Mouse (Mus musculus) heart, postnatal 0 days (tissue): ENCODE results near the gene Ephb2. TPM values are rescaled to one million over a fixed set of nuclear protein-coding genes. Genes with fewer than 3 reads are reported as not detected.

ENCODE experiments used
- ATAC-seq: fragments of 200-750 bp; cut with Nextera tagmentation; 2 replicates; pipeline ENCODE4 v1.8.0; 2017; ENCODE audit warnings: low read depth, moderate number of reproducible peaks, moderate library complexity; ENCODE audit not compliant: insufficient read depth
- DNase-seq: peaks from one replicate; pipeline ENCODE4 v3.0.0-alpha.2; 2016; ENCODE audit warnings: low spot score
- H3K27ac ChIP-seq: fragments of 300-500 bp; sonication (generic); 2 replicates; pipeline ENCODE4 v1.5.1; 2014; ENCODE audit warnings: low read depth, mild to moderate bottlenecking
- H3K27me3 ChIP-seq: fragments of 300-500 bp; sonication (generic); 2 replicates; pipeline ENCODE4 v1.6.1; 2014; ENCODE audit warnings: low read length, mixed read lengths; ENCODE audit not compliant: control insufficient read depth, insufficient read depth
- H3K36me3 ChIP-seq: fragments of 300-500 bp; sonication (generic); replicated peaks from 2 replicates; pipeline ENCODE4 v1.6.1; 2014; ENCODE audit warnings: low read length, mixed read lengths; ENCODE audit not compliant: control insufficient read depth, insufficient read depth
- H3K4me1 ChIP-seq: fragments of 300-500 bp; sonication (generic); 2 replicates; pipeline ENCODE4 v1.6.1; 2014; ENCODE audit warnings: antibody characterized with exemption; ENCODE audit not compliant: control insufficient read depth, insufficient read depth
- H3K4me2 ChIP-seq: fragments of 300-500 bp; sonication (generic); 2 replicates; pipeline ENCODE4 v1.6.1; 2014; ENCODE audit warnings: low read depth, mild to moderate bottlenecking, low read length, moderate library complexity
- H3K4me3 ChIP-seq: fragments of 300-500 bp; sonication (generic); 2 replicates; pipeline ENCODE4 v1.5.1; 2014; ENCODE audit warnings: low read depth, low read length
- H3K9ac ChIP-seq: fragments of 300-500 bp; sonication (generic); replicated peaks from 2 replicates; pipeline ENCODE4 v1.6.1; 2014; ENCODE audit warnings: low read depth, low read length, mixed read lengths
- H3K9me3 ChIP-seq: fragments of 300-500 bp; sonication (generic); replicated peaks from 2 replicates; pipeline ENCODE4 v1.6.1; 2016; ENCODE audit warnings: low read length; ENCODE audit not compliant: control insufficient read depth
- CTCF ChIP-seq: IDR thresholded peaks from 2 replicates; pipeline ENCODE4 v1.5.1; 2016; ENCODE audit warnings: antibody characterized with exemption, control low read depth, low read depth
- EP300 ChIP-seq: IDR thresholded peaks from 2 replicates; pipeline ENCODE4 v1.6.1; 2016; ENCODE audit warnings: antibody characterized with exemption, low read depth
- WGBS: fragments of 180-500 bp; shearing (Covaris S2); extraction: QIAGEN DNeasy Blood & Tissue Kit; methylation state at CpG from one replicate; pipeline ENCODE4 v1.1.7; 2014; 5-methylcytosine and 5-hydroxymethylcytosine counted together
- polyA plus RNA-seq: library from polyadenylated mRNA; unstranded; fragments of >200 nt; fragmentation: Nextera tagmentation; extraction: Ambion mirVana; gene quantifications from 2 replicates; pipeline ENCODE4 v1.2.1, GENCODE M21; 2015
- total RNA-seq: library from RNA; depleted of rRNA; stranded (reverse); fragments of >200 nt; gene quantifications from 2 replicates; pipeline ENCODE4 v1.2.3, GENCODE M21; 2014; ENCODE audit warnings: low replicate concordance

The Ephb2 gene
- total and polyA plus RNA-seq, 2 experiments from 2014 or later, result 0.19 to 10.2 TPM

DNA sequence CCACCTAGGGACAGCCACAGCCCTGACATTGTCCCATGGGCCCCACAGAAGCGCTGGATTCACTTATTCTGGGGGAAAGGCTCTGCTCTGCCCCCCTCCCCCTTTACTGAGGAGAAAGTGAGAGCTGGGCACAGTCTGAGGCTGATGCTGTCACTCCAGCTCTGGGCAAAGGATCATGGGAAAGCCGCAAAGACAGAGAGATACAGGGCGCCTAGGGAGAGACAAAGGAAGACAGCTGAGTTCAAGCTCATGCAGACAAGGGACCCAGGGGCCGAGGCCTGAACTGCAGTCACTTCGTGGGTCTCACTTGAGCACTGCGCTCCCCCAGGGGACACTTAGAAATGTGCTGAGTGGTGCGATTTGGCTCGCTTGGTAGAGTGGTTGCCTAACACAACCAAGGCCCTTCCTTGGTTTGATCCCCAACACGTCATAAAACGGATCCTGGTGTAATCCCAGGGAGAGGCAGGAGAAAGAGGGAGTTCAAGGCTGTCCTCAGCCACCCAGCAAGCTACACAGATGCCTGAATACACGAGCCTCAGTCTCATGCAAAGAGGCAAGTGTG is 28.3 kb downstream of the Ephb2 start:
- ATAC-seq (no peak), DNase-seq (no peak)
- Histone ChIP-seq H3K4me2 (no peak overlapping the region), H3K36me3 (no peaks in the 10 kb centered on the region), H3K27ac (no peak overlapping the region), H3K9ac (no peak overlapping the region), H3K4me3 (no peak overlapping the region), H3K4me1 (peaks cover 5% of the 10 kb centered on the region; the same call in 1 of the 2 replicates), H3K27me3 (peaks cover 31% of the 10 kb centered on the region; the same call in 1 of the 2 replicates), H3K9me3 (no peaks in the 10 kb centered on the region)
- no peak for TF ChIP-seq EP300
- no peak for TF ChIP-seq CTCF
- 69% methylated on average over 11 of the region's 11 CpGs for WGBS

DNA sequence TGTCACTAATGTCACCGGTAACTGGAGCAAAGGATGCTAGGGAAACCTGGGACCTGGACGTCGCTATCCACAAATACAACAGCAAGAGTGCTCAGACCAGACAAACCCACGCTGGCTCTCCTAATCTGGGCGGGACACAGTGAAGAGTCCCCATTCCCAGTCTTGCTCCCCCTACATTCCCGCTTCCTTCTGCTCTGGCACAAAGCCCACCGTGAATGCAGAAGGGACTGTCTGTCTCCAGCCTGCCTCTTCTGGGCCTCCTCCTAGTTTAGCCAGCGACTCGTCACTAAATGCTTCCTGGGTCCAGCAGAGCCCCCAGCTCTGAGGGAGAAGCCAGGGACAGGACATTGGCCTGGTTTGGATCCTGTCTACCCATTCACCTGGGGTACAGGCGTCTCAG is 29.5 kb downstream of the Ephb2 start:
- Histone ChIP-seq H3K27me3 (peaks cover 24% of the 10 kb centered on the region; the same call in 1 of the 2 replicates), H3K4me2 (no peak overlapping the region), H3K27ac (no peak overlapping the region), H3K9me3 (no peaks in the 10 kb centered on the region), H3K4me1 (peaks cover 8% of the 10 kb centered on the region; the same call in 1 of the 2 replicates), H3K9ac (no peak overlapping the region), H3K36me3 (no peaks in the 10 kb centered on the region), H3K4me3 (no peak overlapping the region)
- DNase-seq (no peak), ATAC-seq (no peak)
- 56% methylated on average over 10 of the region's 10 CpGs for WGBS
- TF ChIP-seq EP300 (no peak), CTCF (no peak)

DNA sequence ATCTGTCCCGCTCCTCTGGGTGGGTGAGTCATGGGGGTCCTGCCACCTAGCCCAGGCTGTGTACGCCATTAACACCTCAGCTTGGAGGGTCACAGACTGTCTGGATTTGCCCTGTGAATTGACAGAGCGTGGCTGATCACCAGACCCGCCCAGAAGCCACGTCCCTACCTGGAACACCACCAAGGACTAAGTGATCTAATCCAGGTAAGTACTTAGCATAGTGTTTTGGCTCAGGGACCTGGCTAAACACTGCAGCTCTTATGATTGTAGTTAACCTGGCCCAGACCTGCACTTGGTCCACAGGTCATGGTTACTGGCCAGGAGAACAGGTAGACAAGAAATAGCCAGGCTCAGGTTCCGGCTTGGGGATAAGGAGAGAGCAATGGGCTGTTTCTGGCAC is 31.4 kb downstream of the Ephb2 start:
- Histone ChIP-seq H3K4me2 (no peak overlapping the region), H3K9me3 (no peaks in the 10 kb centered on the region), H3K4me3 (no peak overlapping the region), H3K27ac (no peak overlapping the region), H3K27me3 (peaks cover 29% of the 10 kb centered on the region; the same call in 1 of the 2 replicates), H3K36me3 (no peaks in the 10 kb centered on the region), H3K4me1 (peaks cover 8% of the 10 kb centered on the region; the same call in 1 of the 2 replicates), H3K9ac (no peak overlapping the region)
- ATAC-seq (no peak), DNase-seq (no peak)
- TF ChIP-seq CTCF (no peak), EP300 (no peak)
- WGBS, result 94% methylated on average over 6 of the region's 6 CpGs

DNA sequence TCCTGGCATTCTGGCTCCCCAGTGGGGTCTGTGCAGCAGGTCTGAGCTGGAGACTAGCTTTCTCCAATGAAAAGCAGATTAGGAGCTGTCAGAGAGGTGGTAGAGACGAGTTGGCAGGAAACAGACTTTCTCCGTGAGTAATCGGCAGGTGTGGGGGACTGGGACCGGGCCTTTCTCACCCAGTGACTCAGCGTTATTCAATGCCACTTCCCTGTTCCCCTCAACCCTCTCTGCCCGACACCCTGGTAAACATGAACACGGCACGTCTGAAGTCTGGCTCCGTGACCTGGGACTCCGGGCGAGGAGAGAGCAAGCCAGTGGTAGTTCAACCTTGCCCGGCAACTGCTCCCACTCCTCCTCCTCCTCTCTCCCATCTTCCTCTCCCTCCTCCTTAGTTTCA is 33.3 kb downstream of the Ephb2 start:
- H3K36me3 ChIP-seq, result no peaks in the 10 kb centered on the region
- no peak overlapping the region for H3K4me3 ChIP-seq
- peaks cover 8% of the 10 kb centered on the region; the same call in 1 of the 2 replicates for H3K4me1 ChIP-seq
- no peak overlapping the region for H3K27ac ChIP-seq
- TF ChIP-seq CTCF, result no peak
- no peak for TF ChIP-seq EP300
- WGBS, result 14% methylated on average over 12 of the region's 12 CpGs
- ATAC-seq, result peak; percentile 59
- H3K27me3 ChIP-seq, result peaks cover 24% of the 10 kb centered on the region; the same call in 1 of the 2 replicates
- peak overlapping the region; percentile 12; the same call in 1 of the 2 replicates for H3K4me2 ChIP-seq
- H3K9ac ChIP-seq, result no peak overlapping the region
- no peaks in the 10 kb centered on the region for H3K9me3 ChIP-seq
- peak; percentile 49 for DNase-seq

- TF ChIP-seq EP300, result no peak
- TF ChIP-seq CTCF, result no peak
- Histone ChIP-seq H3K4me2 (no peak overlapping the region), H3K27ac (no peak overlapping the region), H3K36me3 (no peaks in the 10 kb centered on the region), H3K9ac (no peak overlapping the region), H3K4me3 (no peak overlapping the region), H3K9me3 (no peaks in the 10 kb centered on the region), H3K4me1 (peaks cover 8% of the 10 kb centered on the region; the same call in 1 of the 2 replicates), H3K27me3 (peaks cover 21% of the 10 kb centered on the region; the same call in 1 of the 2 replicates)
- WGBS, result 76% methylated on average over 5 of the region's 5 CpGs
- ATAC-seq (no peak; the same call in 1 of the 2 replicates), DNase-seq (no peak)
These were observed 33.8 kb downstream of the Ephb2 start for GRCm38 (mm10) chr4:136801944-136802343.

- Histone ChIP-seq H3K9me3 (no peaks in the 10 kb centered on the region), H3K4me1 (peaks cover 8% of the 10 kb centered on the region; the same call in 1 of the 2 replicates), H3K9ac (no peak overlapping the region), H3K4me3 (no peak overlapping the region), H3K36me3 (no peaks in the 10 kb centered on the region), H3K27me3 (peaks cover 21% of the 10 kb centered on the region; the same call in 1 of the 2 replicates), H3K4me2 (no peak overlapping the region), H3K27ac (no peak overlapping the region)
- DNase-seq (no peak), ATAC-seq (no peak)
- 90% methylated on average over 8 of the region's 8 CpGs for WGBS
- no peak for TF ChIP-seq EP300
- no peak for TF ChIP-seq CTCF
These were observed 34.3 kb downstream of the Ephb2 start for GRCm38 (mm10) chr4:136801463-136801862.
